Mouse (Mus musculus): Measurements from ENCODE around the gene Rhod. TPM values are rescaled to one million over a fixed set of nuclear protein-coding genes. Genes with fewer than 3 reads are reported as not detected.
A peak's percentile ranks its signal among the peaks of the same experiment; 100 is the strongest.

Gene Rhod
- polyA plus RNA-seq (2016; fragmentation: Nextera tagmentation; extraction: Ambion mirVana) = 16.5 and 19.5 TPM in 2 replicates

- WGBS = under 1% methylated on average over 51 of the region's 51 CpGs
- Histone ChIP-seq H3K27ac (peak within 1 kb of the TSS; percentile 85), H3K27me3 (ENCODE audit: insufficient read depth, poor library complexity, severe bottlenecking) (peaks cover 32% of the 10 kb centered on the region), H3K36me3 (no peaks in the 10 kb centered on the region), H3K9me3 (0 out of 2 replicates have a peak, but pooled peaks cover 7% of the 10 kb centered on the region), H3K4me1 (replicated peaks) (peaks cover 42% of the 10 kb centered on the region), H3K4me3 (peak within 1 kb of the TSS; percentile 78)
- peak; percentile 53 for DNase-seq (ENCODE audit: low spot score)
Observed at GRCm38 (mm10) chr19:4439161-4439801, at the start of gene Rhod. TSS of gene Rhod (minus strand) at chr19:4439432.

DNA sequence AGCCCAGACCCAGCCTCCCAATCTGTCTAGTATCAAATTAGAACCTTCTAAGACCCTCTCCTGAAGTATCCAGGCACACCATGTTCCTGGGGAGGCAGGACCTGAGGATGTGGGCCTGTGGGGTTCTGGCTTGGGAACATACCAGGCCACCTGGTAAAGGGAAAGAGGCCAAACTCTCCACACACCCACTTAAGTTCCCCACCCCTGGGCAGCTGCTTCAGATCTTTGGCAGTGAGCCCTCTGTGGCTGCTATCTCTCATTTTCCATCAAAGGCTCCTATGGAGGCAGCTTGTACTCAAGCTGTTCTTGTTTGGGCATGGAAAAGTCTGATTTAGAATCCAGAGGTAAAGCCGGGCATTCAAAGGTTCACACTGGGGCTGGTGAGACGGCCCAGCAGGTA, 48.6 kb upstream of the Rhod start:
- Histone ChIP-seq H3K27ac (no peak overlapping the region), H3K9me3 (no peaks in the 10 kb centered on the region), H3K4me3 (no peak overlapping the region), H3K27me3 (ENCODE audit: insufficient read depth, poor library complexity, severe bottlenecking) (no peaks in the 10 kb centered on the region), H3K4me1 (replicated peaks) (peaks cover 11% of the 10 kb centered on the region), H3K36me3 (no peaks in the 10 kb centered on the region)
- DNase-seq (ENCODE audit: low spot score) = no peak
- 78% methylated on average over 2 of the region's 2 CpGs for WGBS

DNA sequence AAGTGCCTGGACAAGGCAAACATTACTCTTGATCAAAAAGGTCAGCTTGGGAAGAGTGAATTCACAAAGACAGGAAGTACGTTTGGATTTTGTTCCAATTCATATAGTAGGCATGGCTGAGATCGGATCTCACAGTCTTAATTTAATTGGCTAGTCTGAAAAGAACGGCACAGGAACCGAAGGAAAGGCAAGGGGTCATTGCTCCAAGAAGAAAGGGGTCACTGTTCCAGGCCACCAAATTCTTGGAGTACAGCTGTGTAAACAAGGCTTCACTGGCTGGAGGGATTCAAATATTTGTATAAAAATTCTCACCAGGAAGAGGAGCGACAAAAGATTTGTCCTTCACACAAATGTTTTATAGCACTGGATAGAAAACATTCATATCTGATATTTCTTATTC, 45.8 kb upstream of the Rhod start:
- Histone ChIP-seq H3K27ac (no peak overlapping the region), H3K27me3 (ENCODE audit: insufficient read depth, poor library complexity, severe bottlenecking) (no peaks in the 10 kb centered on the region; the same call in 1 of the 2 replicates), H3K4me1 (replicated peaks) (peaks cover 7% of the 10 kb centered on the region), H3K9me3 (no peaks in the 10 kb centered on the region), H3K4me3 (no peak overlapping the region), H3K36me3 (no peaks in the 10 kb centered on the region)
- WGBS = 37% methylated on average over 5 of the region's 5 CpGs
- no peak for DNase-seq (ENCODE audit: low spot score)

DNA sequence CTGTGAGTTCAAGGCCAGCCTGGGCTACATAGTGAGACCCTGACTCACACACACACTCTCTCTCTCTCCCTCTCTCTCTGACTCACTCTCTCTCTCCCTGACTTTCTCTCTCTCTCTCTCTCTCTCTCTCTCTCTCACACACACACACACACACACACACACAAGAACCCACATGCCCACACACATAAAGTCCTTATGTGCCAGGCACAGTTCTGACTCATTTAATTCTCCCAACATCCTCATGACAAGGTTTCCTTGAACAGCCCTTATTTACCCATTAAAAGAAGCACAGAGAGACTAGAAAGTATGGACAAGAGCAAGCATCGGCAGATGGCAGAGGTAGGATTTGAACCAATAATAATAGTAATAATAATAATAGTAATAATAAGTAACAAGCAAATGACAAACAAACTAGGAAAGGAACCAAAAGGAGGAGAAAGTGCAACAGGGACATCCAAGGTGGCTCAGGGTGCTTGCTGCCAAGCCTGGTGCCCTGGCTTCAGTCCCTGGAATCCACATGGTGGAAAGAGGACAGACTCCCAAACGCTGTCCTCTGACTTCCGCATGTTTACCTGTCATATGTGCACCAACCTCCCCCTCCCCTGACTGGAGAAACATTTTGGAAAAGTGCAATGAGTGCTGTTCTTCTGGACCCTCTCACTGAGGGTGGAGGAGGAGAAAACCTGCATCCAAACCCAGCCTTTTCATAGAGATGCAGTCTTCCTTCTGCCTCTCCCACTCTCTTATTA, 43.1 kb upstream of the Rhod start:
- H3K4me3 ChIP-seq = no peak overlapping the region
- H3K36me3 ChIP-seq = no peaks in the 10 kb centered on the region
- no peak for DNase-seq (ENCODE audit: low spot score)
- H3K9me3 ChIP-seq = no peaks in the 10 kb centered on the region
- H3K27me3 ChIP-seq (ENCODE audit: insufficient read depth, poor library complexity, severe bottlenecking) = peaks cover 17% of the 10 kb centered on the region
- 92% methylated on average over 3 of the region's 3 CpGs for WGBS
- peaks cover 7% of the 10 kb centered on the region for H3K4me1 ChIP-seq (replicated peaks)
- no peak overlapping the region for H3K27ac ChIP-seq

DNA sequence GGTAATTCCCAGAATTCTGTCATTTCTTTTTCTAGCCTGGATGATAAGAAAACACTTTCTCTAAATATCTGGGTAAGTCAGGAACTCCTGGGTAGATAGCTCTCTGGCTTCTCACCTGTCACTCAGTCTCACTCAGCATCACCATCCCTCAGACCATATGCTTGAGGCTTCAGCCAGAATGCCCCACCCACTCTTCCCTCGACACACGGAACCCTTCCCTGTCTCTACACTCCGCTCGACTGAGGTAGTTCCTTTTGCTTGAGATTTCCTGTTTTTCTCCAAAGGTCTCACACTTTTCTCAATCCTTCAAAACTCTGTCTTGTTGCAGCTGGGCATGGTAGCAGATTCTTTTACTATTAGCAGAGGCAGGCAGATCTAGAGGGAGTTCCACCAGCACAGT, 42.1 kb upstream of the Rhod start:
- Histone ChIP-seq H3K4me3 (no peak overlapping the region), H3K27me3 (ENCODE audit: insufficient read depth, poor library complexity, severe bottlenecking) (peaks cover 27% of the 10 kb centered on the region), H3K36me3 (no peaks in the 10 kb centered on the region), H3K27ac (no peak overlapping the region), H3K4me1 (replicated peaks) (peaks cover 17% of the 10 kb centered on the region), H3K9me3 (no peaks in the 10 kb centered on the region)
- no peak for DNase-seq (ENCODE audit: low spot score)
- WGBS = 54% methylated on average over 4 of the region's 4 CpGs

DNA sequence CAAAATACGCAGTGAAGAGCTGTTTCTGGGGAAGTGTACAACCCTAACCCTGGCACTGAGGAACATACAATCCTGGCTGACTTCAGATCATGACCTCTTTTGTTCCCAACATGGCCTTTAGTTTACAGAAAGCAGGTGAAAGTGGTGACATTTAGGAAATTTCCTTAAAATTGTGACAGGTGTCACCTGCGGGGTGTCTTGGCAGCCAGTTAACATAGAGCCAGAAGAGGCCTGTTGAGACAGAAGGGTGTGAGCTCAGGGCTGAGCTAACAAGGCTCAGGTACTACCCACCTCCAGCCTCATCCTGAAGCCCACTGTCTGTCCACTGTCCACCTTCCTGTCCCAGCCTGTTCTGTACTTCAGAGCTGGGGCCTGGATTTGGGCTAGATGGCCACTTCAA, 40.8 kb upstream of the Rhod start:
- WGBS = 90% methylated on average over 2 of the region's 2 CpGs
- Histone ChIP-seq H3K4me3 (no peak overlapping the region), H3K9me3 (no peaks in the 10 kb centered on the region), H3K27me3 (ENCODE audit: insufficient read depth, poor library complexity, severe bottlenecking) (peaks cover 40% of the 10 kb centered on the region), H3K27ac (no peak overlapping the region), H3K36me3 (no peaks in the 10 kb centered on the region), H3K4me1 (replicated peaks) (peaks cover 20% of the 10 kb centered on the region)
- DNase-seq (ENCODE audit: low spot score) = no peak

GRCm38 (mm10) chr19:4478190-4478516, 38.9 kb upstream of the Rhod start:
- Histone ChIP-seq H3K4me3 (no peak overlapping the region), H3K9me3 (no peaks in the 10 kb centered on the region), H3K36me3 (no peaks in the 10 kb centered on the region), H3K27me3 (ENCODE audit: insufficient read depth, poor library complexity, severe bottlenecking) (peaks cover 48% of the 10 kb centered on the region), H3K27ac (no peak overlapping the region), H3K4me1 (replicated peaks) (peaks cover 13% of the 10 kb centered on the region)
- WGBS = 40% methylated on average over 1 of the region's 1 CpGs
- DNase-seq (ENCODE audit: low spot score) = no peak

GRCm38 (mm10) chr19:4477345-4478189, 38.3 kb upstream of the Rhod start, which contains the start of gene Syt12:
TSS of gene Syt12 (minus strand) at chr19:4477447.
- Histone ChIP-seq H3K36me3 (no peaks in the 10 kb centered on the region), H3K27me3 (ENCODE audit: insufficient read depth, poor library complexity, severe bottlenecking) (peaks cover 48% of the 10 kb centered on the region), H3K4me3 (peak within 1 kb of the TSS; percentile 65), H3K27ac (peak within 1 kb of the TSS; percentile 37), H3K9me3 (no peaks in the 10 kb centered on the region), H3K4me1 (replicated peaks) (peaks cover 13% of the 10 kb centered on the region)
- 37% methylated on average over 21 of the region's 21 CpGs for WGBS
- no peak for DNase-seq (ENCODE audit: low spot score)

GRCm38 (mm10) chr19:4476601-4477257, 37.5 kb upstream of the Rhod start:
- H3K27me3 ChIP-seq (ENCODE audit: insufficient read depth, poor library complexity, severe bottlenecking) = peaks cover 48% of the 10 kb centered on the region
- peak overlapping the region; percentile 65 for H3K4me3 ChIP-seq
- peaks cover 13% of the 10 kb centered on the region for H3K4me1 ChIP-seq (replicated peaks)
- no peaks in the 10 kb centered on the region for H3K9me3 ChIP-seq
- under 1% methylated on average over 70 of the region's 70 CpGs for WGBS
- peak overlapping the region; percentile 37 for H3K27ac ChIP-seq
- no peaks in the 10 kb centered on the region for H3K36me3 ChIP-seq
- DNase-seq (ENCODE audit: low spot score) = peak; percentile 46

- Histone ChIP-seq H3K4me3 (no peak overlapping the region), H3K4me1 (replicated peaks) (peaks cover 13% of the 10 kb centered on the region), H3K27me3 (ENCODE audit: insufficient read depth, poor library complexity, severe bottlenecking) (peaks cover 48% of the 10 kb centered on the region), H3K9me3 (no peaks in the 10 kb centered on the region), H3K27ac (no peak overlapping the region), H3K36me3 (no peaks in the 10 kb centered on the region)
- 78% methylated on average over 11 of the region's 11 CpGs for WGBS
- no peak for DNase-seq (ENCODE audit: low spot score)
Observed at GRCm38 (mm10) chr19:4475224-4475925, 36.1 kb upstream of the Rhod start.

DNA sequence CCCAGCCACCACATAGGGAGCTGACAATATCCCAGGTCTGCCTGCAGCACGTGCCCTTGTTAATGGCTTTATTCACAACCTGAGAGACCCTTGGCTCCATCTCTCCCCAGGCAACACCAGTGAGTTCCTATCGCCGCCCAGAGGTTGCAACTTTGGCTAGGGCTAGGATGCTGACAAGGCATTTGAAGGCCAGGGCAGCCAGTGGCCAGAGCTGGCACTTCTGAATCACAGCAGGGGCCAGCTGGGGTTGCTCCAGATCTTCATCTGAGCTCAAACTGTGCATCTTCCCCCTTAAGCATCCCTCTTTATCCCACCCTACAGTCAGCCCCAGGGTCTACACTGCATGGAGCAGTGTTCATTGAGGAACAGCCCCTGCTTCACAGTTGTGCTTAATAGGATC, 35.5 kb upstream of the Rhod start:
- H3K27me3 ChIP-seq (ENCODE audit: insufficient read depth, poor library complexity, severe bottlenecking) = peaks cover 48% of the 10 kb centered on the region
- H3K9me3 ChIP-seq = no peaks in the 10 kb centered on the region

GRCm38 (mm10) chr19:4473549-4473948, 34.3 kb upstream of the Rhod start:
- Histone ChIP-seq H3K27me3 (ENCODE audit: insufficient read depth, poor library complexity, severe bottlenecking) (peaks cover 39% of the 10 kb centered on the region), H3K4me1 (replicated peaks) (peaks cover 13% of the 10 kb centered on the region), H3K4me3 (no peak overlapping the region), H3K36me3 (no peaks in the 10 kb centered on the region), H3K9me3 (no peaks in the 10 kb centered on the region), H3K27ac (no peak overlapping the region)
- 96% methylated on average over 5 of the region's 5 CpGs for WGBS
- no peak for DNase-seq (ENCODE audit: low spot score)

More for the DNA sequence above, 35.5 kb upstream of the Rhod start:
- Histone ChIP-seq H3K4me1 (replicated peaks) (peaks cover 13% of the 10 kb centered on the region), H3K4me3 (no peak overlapping the region), H3K36me3 (no peaks in the 10 kb centered on the region), H3K27ac (no peak overlapping the region)
- no peak for DNase-seq (ENCODE audit: low spot score)
- WGBS = 55% methylated on average over 3 of the region's 3 CpGs
